Comparison of ENCODE assay signal across 8 mouse cellular contexts in the genomic region with DNA sequence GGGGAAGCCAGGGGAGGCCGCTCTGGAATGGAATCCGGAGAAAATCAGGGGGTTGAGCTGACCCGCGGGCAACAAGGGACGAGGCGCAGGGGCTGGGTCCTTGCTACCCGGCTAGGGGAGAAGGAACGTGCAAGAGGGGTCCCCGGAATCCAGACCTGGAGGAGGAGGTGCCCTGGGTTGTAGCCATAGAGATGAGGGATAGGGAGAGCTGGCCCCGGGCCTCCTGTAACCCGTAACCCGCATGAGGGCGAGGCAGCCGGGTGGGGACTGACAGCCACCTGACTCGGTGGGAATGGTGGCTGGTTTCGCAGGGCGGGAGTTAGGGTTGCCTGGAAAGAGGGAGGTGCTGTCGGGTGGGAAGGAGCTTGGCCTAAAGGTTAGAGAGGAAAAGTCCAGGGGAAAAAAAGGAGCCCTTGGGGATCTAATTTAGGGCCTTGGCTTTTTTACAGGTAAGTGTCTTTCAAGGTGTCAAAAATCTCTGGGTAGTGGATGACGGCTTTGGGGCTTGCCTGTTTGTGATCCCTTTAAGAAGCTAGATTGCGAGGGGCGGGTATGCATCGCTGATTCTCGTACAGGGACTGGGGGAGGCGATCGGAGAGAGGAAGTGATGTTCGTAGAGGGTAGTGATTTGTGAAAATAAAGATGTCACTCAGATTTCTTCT. TPM values are rescaled to one million over a fixed set of nuclear protein-coding genes. Genes with fewer than 3 reads are reported as not detected.
A peak's percentile ranks its signal among the peaks of the same experiment; 100 is the strongest.
DNase-seq lines count a peak whose midpoint lies in the region; ATAC-seq and TF ChIP-seq lines count a peak whose summit lies in the region.

A gene (minus strand): TSS at position 301 of the 662 bp plus-strand sequence.

- peak; percentile 85 for DNase-seq in A20 (ENCODE audit: low read depth, low spot score)
- peak; percentile 78 to 81 for DNase-seq in adrenal gland, postnatal 36 days
- DNase-seq in kidney, postnatal 0 days (ENCODE audit: low spot score), result peak; percentile 89
- peak; percentile 77 for DNase-seq in liver, embryonic 11.5 days (ENCODE audit: low spot score)
- peak; percentile 63 to 70 for DNase-seq in spleen, postnatal 36 days (ENCODE audit: low spot score in 2 of 2)

- H3K27ac ChIP-seq in embryonic fibroblast, embryonic 13.5 days (ENCODE audit: insufficient read depth, low read length), result peak within 1 kb of the TSS; percentile 34
- H3K27ac ChIP-seq in heart, embryonic 13.5 days (replicated peaks), result peak within 1 kb of the TSS; percentile 90
- peak within 1 kb of the TSS; percentile 93 for H3K27ac ChIP-seq in kidney, postnatal 0 days
- peak within 1 kb of the TSS; percentile 70 for H3K27ac ChIP-seq in liver, embryonic 11.5 days (ENCODE audit: low read depth, low read length)

- no peaks in the 10 kb centered on the region for H3K36me3 ChIP-seq in heart, embryonic 13.5 days
- no peaks in the 10 kb centered on the region for H3K36me3 ChIP-seq in kidney, postnatal 0 days (ENCODE audit: insufficient read depth, low read length)
- H3K36me3 ChIP-seq in liver, embryonic 11.5 days (ENCODE audit: control insufficient read depth, insufficient read depth, low read length), result no peaks in the 10 kb centered on the region

- peak within 1 kb of the TSS; percentile 80 for H3K4me2 ChIP-seq in heart, embryonic 13.5 days
- peak within 1 kb of the TSS; percentile 80 for H3K4me2 ChIP-seq in kidney, postnatal 0 days (ENCODE audit: low read length)
- H3K4me2 ChIP-seq in liver, embryonic 11.5 days, result peak within 1 kb of the TSS; percentile 86

- no peak for TF ChIP-seq POLR2A in embryonic fibroblast, embryonic 13.5 days (IDR thresholded peaks at IDR 0.05; ENCODE audit: low read depth, low read length)

- no peak for TF ChIP-seq CTCF in embryonic fibroblast, embryonic 13.5 days (IDR thresholded peaks at IDR 0.05; ENCODE audit: borderline replicate concordance, insufficient read depth, low read length)
- TF ChIP-seq CTCF in kidney, postnatal 0 days (IDR thresholded peaks at IDR 0.05; ENCODE audit: low read depth), result no peak

- WGBS in heart, embryonic 13.5 days, result under 1% methylated on average over 26 of the region's 26 CpGs
- under 1% methylated on average over 26 of the region's 26 CpGs for WGBS in kidney, postnatal 0 days
- under 1% methylated on average over 26 of the region's 26 CpGs for WGBS in liver, embryonic 11.5 days

- peak within 1 kb of the TSS; percentile 77 for H3K4me3 ChIP-seq in embryonic fibroblast, embryonic 13.5 days (ENCODE audit: insufficient read depth, low read length)
- H3K4me3 ChIP-seq in heart, embryonic 13.5 days, result peak within 1 kb of the TSS; percentile 98
- H3K4me3 ChIP-seq in kidney, postnatal 0 days (replicated peaks; ENCODE audit: low read depth, low read length), result peak within 1 kb of the TSS; percentile 100
- H3K4me3 ChIP-seq in liver, embryonic 11.5 days (ENCODE audit: low read depth, low read length), result peak within 1 kb of the TSS; percentile 98

- H3K27me3 ChIP-seq in heart, embryonic 13.5 days (replicated peaks), result no peaks in the 10 kb centered on the region
- H3K27me3 ChIP-seq in kidney, postnatal 0 days (ENCODE audit: insufficient read depth, low read length), result no peaks in the 10 kb centered on the region
- H3K27me3 ChIP-seq in liver, embryonic 11.5 days (replicated peaks; ENCODE audit: control insufficient read depth, insufficient read depth, low read length), result no peaks in the 10 kb centered on the region

- no peaks in the 10 kb centered on the region for H3K9me3 ChIP-seq in heart, embryonic 13.5 days
- H3K9me3 ChIP-seq in kidney, postnatal 0 days (replicated peaks; ENCODE audit: low read length), result no peaks in the 10 kb centered on the region
- no peaks in the 10 kb centered on the region for H3K9me3 ChIP-seq in liver, embryonic 11.5 days (ENCODE audit: control insufficient read depth, low read length)

- H3K4me1 ChIP-seq in embryonic fibroblast, embryonic 13.5 days (ENCODE audit: control insufficient read depth, insufficient read depth, low read length), result no peaks in the 10 kb centered on the region
- H3K4me1 ChIP-seq in heart, embryonic 13.5 days, result peaks cover 18% of the 10 kb centered on the region
- peaks cover 13% of the 10 kb centered on the region for H3K4me1 ChIP-seq in kidney, postnatal 0 days (replicated peaks; ENCODE audit: insufficient read depth, low read length)
- peaks cover 29% of the 10 kb centered on the region for H3K4me1 ChIP-seq in liver, embryonic 11.5 days (replicated peaks; ENCODE audit: control insufficient read depth, insufficient read depth, low read length)

- H3K9ac ChIP-seq in heart, embryonic 13.5 days, result peak within 1 kb of the TSS; percentile 97
- peak within 1 kb of the TSS; percentile 93 for H3K9ac ChIP-seq in kidney, postnatal 0 days (ENCODE audit: low read depth, low read length)
- peak within 1 kb of the TSS; percentile 66 for H3K9ac ChIP-seq in liver, embryonic 11.5 days (ENCODE audit: low read depth, low read length)

- peak; percentile 58 for ATAC-seq in heart, embryonic 13.5 days (ENCODE audit: extremely low read depth, insufficient number of reproducible peaks, low FRiP score, low TSS enrichment)
- peak; percentile 78 for ATAC-seq in kidney, postnatal 0 days (replicated peaks; ENCODE audit: low FRiP score, low read depth)
- peak; percentile 68 for ATAC-seq in liver, embryonic 11.5 days (replicated peaks; ENCODE audit: low FRiP score)
- ATAC-seq in monocyte, adult 5-6 weeks (replicated peaks; ENCODE audit: insufficient number of reproducible peaks, low FRiP score, low TSS enrichment, poor library complexity, severe bottlenecking), result peak; percentile 51

RNA-seq across cellular contexts. Expression of the gene that starts here (rescaled TPM):
- under 1 TPM; 0.33 to 0.63 TPM for total RNA-seq in adrenal gland, postnatal 36 days (2021)
- polyA plus RNA-seq in embryonic fibroblast, embryonic 13.5 days (2011; ENCODE audit: insufficient read length, low read depth, missing spikeins), result not detected in 2 replicates
- not detected in 2 replicates for polyA plus RNA-seq in heart, embryonic 13.5 days (2015; fragmentation: Nextera tagmentation; extraction: Ambion mirVana)
- 0.26 TPM in 1 of 2 replicates, not detected in the other for polyA plus RNA-seq in kidney, postnatal 0 days (2015; fragmentation: Nextera tagmentation; extraction: Ambion mirVana)
- polyA plus RNA-seq in liver, embryonic 11.5 days (2014; fragmentation: Nextera tagmentation; extraction: Ambion mirVana), result not detected in 2 replicates
- not detected in 3 replicates for total RNA-seq in monocyte, adult 5-6 weeks (2017)

Comparison
In these comparisons a context has a peak if more than half of its experiments do, and no peak if none do; other contexts are left out.
1. Peak in every context shown above with its lines: DNase-seq, ATAC-seq, H3K4me3 ChIP-seq and H3K27ac ChIP-seq.
2. Peak in DNase-seq in adrenal gland, postnatal 36 days; RNA of the gene not detected or under 1 TPM.
3. Peak in ATAC-seq, H3K4me3 ChIP-seq, H3K27ac ChIP-seq, H3K9ac ChIP-seq and H3K4me2 ChIP-seq in heart, embryonic 13.5 days; RNA of the gene not detected or under 1 TPM.
4. Peak in DNase-seq, ATAC-seq, H3K4me3 ChIP-seq, H3K27ac ChIP-seq, H3K9ac ChIP-seq and H3K4me2 ChIP-seq in kidney, postnatal 0 days; RNA of the gene not detected or under 1 TPM.
5. Peak in DNase-seq, ATAC-seq, H3K4me3 ChIP-seq, H3K27ac ChIP-seq, H3K9ac ChIP-seq and H3K4me2 ChIP-seq in liver, embryonic 11.5 days; RNA of the gene not detected or under 1 TPM.
6. Peak in ATAC-seq in monocyte, adult 5-6 weeks; RNA of the gene not detected or under 1 TPM.
7. H3K27ac ChIP-seq: peak in every context shown above with its lines; median percentile 93 in kidney, postnatal 0 days; 90 in heart, embryonic 13.5 days; 70 in liver, embryonic 11.5 days; 34 in embryonic fibroblast, embryonic 13.5 days.